Mouse (Mus musculus) MEL (cell line): ENCODE results near the gene Map3k20. TPM values are rescaled to one million over a fixed set of nuclear protein-coding genes. Genes with fewer than 3 reads are reported as not detected.

Experiments used
- DNase-seq: peaks from one replicate; pipeline ENCODE4 v3.0.0; 2011; ENCODE audit warnings: low read depth, low spot score
- H3K27ac ChIP-seq: 2 replicates; pipeline ENCODE4 v1.5.1; 2012; ENCODE audit warnings: low read depth, mild to moderate bottlenecking, control low read depth, low read length, moderate library complexity; ENCODE audit not compliant: control insufficient read depth
- H3K27me3 ChIP-seq, 2 experiments: fragments of 150-350 bp in 1 of 2; sonication (generic) in 1 of 2; 2 replicates each; pipeline ENCODE4 v1.6.1; 2012; ENCODE audit warnings: low read length in 2 of 2, mild to moderate bottlenecking in 2 of 2, improper control_type of control experiment in 1 of 2, moderate library complexity in 1 of 2; ENCODE audit not compliant: insufficient read depth in 2 of 2, control insufficient read depth in 1 of 2
- H3K36me3 ChIP-seq, 2 experiments: 2 replicates each; pipeline ENCODE4 v1.6.1; 2012 to 2014; ENCODE audit warnings: low read length in 2 of 2, improper control_type of control experiment in 1 of 2, inconsistent platforms in 1 of 2, mild to moderate bottlenecking in 1 of 2; ENCODE audit not compliant: insufficient read depth in 2 of 2, control insufficient read depth in 1 of 2
- H3K4me1 ChIP-seq, 2 experiments: fragments of 150-350 bp in 1 of 2; sonication (generic) in 1 of 2; 2 replicates each; pipeline ENCODE4 v1.6.1; 2012; ENCODE audit warnings: low read length in 2 of 2, improper control_type of control experiment in 1 of 2, mild to moderate bottlenecking in 1 of 2; ENCODE audit not compliant: insufficient read depth in 2 of 2, control insufficient read depth in 1 of 2
- H3K4me3 ChIP-seq, 2 experiments: fragments of 150-350 bp in 1 of 2; sonication (generic) in 1 of 2; 2 replicates each; pipeline ENCODE4 v1.5.1; 2012; ENCODE audit warnings: low read depth in 2 of 2, low read length in 2 of 2, mild to moderate bottlenecking in 2 of 2, moderate library complexity in 2 of 2, control low read depth in 1 of 2, improper control_type of control experiment in 1 of 2; ENCODE audit not compliant: control insufficient read depth in 1 of 2, insufficient read depth in 1 of 2
- H3K79me2 ChIP-seq: 2 replicates; pipeline ENCODE4 v1.6.1; 2012; ENCODE audit warnings: mild to moderate bottlenecking, low read length, moderate library complexity; ENCODE audit not compliant: control insufficient read depth, poor library complexity, insufficient read depth
- H3K9ac ChIP-seq: 2 replicates; pipeline ENCODE4 v1.6.1; 2012; ENCODE audit warnings: low read depth, mild to moderate bottlenecking, control low read depth, low read length, moderate library complexity; ENCODE audit not compliant: control insufficient read depth, poor library complexity, severe bottlenecking
- H3K9me3 ChIP-seq: fragments of 150-350 bp; sonication (generic); replicated peaks from 2 replicates; pipeline ENCODE4 v1.6.1; 2012; ENCODE audit warnings: mild to moderate bottlenecking, low read length, improper control_type of control experiment, moderate library complexity; ENCODE audit not compliant: insufficient read depth
- BHLHE40 ChIP-seq: IDR thresholded peaks from 2 replicates; pipeline ENCODE4 v1.6.1; 2012; ENCODE audit warnings: low read depth, mild to moderate bottlenecking, inconsistent platforms, low read length, improper control_type of control experiment, borderline replicate concordance
- CHD1 ChIP-seq: IDR thresholded peaks from 2 replicates; pipeline ENCODE4 v1.6.1; 2012; ENCODE audit warnings: low read depth, mild to moderate bottlenecking, inconsistent platforms, low read length, improper control_type of control experiment
- ELF1 ChIP-seq: IDR thresholded peaks from 2 replicates; pipeline ENCODE4 v1.6.1; 2014; ENCODE audit warnings: low read depth, mild to moderate bottlenecking, inconsistent platforms, low read length, improper control_type of control experiment, moderate library complexity
- EP300 ChIP-seq, 2 experiments: IDR thresholded peaks; 2 replicates each; pipeline ENCODE4 v1.6.1; 2011; ENCODE audit warnings: improper control_type of control experiment in 2 of 2, low read length in 2 of 2, low read depth in 1 of 2, mild to moderate bottlenecking in 1 of 2
- GABPA ChIP-seq: IDR thresholded peaks from 2 replicates; pipeline ENCODE4 v1.6.1; 2012; ENCODE audit warnings: low read depth, mild to moderate bottlenecking, inconsistent platforms, low read length, improper control_type of control experiment, moderate library complexity
- HCFC1 ChIP-seq: IDR thresholded peaks from 2 replicates; pipeline ENCODE4 v1.6.1; 2012; ENCODE audit warnings: low read depth, mild to moderate bottlenecking, inconsistent platforms, low read length, improper control_type of control experiment, moderate library complexity
- MAX ChIP-seq: IDR thresholded peaks from 2 replicates; pipeline ENCODE4 v1.6.1; 2011; ENCODE audit warnings: low read length, improper control_type of control experiment
- POLR2AphosphoS5 ChIP-seq: IDR thresholded peaks from 2 replicates; pipeline ENCODE4 v1.6.1; 2012; ENCODE audit warnings: low read depth, borderline replicate concordance, mild to moderate bottlenecking, inconsistent platforms, low read length, moderate library complexity, mixed read lengths
- RAD21 ChIP-seq: IDR thresholded peaks from 2 replicates; pipeline ENCODE4 v1.6.1; 2011; ENCODE audit warnings: mild to moderate bottlenecking, low read depth, low read length, improper control_type of control experiment
- RCOR1 ChIP-seq: IDR thresholded peaks from 2 replicates; pipeline ENCODE4 v1.6.1; 2012; ENCODE audit warnings: low read depth, mild to moderate bottlenecking, inconsistent platforms, low read length, improper control_type of control experiment
- SIN3A ChIP-seq: IDR thresholded peaks from 2 replicates; pipeline ENCODE4 v1.6.1; 2012; ENCODE audit warnings: low read length, improper control_type of control experiment, inconsistent platforms
- SMC3 ChIP-seq: IDR thresholded peaks from 2 replicates; pipeline ENCODE4 v1.6.1; 2011; ENCODE audit warnings: low read depth, low read length, improper control_type of control experiment
- TBP ChIP-seq: IDR thresholded peaks from 2 replicates; pipeline ENCODE4 v1.8.0; 2011; ENCODE audit warnings: low read depth, low read length, improper control_type of control experiment
- USF1 ChIP-seq: IDR thresholded peaks from 2 replicates; pipeline ENCODE4 v1.6.1; 2014; ENCODE audit warnings: low read depth, mild to moderate bottlenecking, inconsistent platforms, low read length, improper control_type of control experiment, moderate library complexity
- USF2 ChIP-seq, 2 experiments: IDR thresholded peaks; 2 replicates each; pipeline ENCODE4 v1.6.1; 2011 to 2012; ENCODE audit warnings: improper control_type of control experiment in 2 of 2, low read length in 2 of 2, borderline replicate concordance in 1 of 2, inconsistent platforms in 1 of 2, low read depth in 1 of 2, mild to moderate bottlenecking in 1 of 2; ENCODE audit not compliant: insufficient read depth in 1 of 2
- ZMIZ1 ChIP-seq: IDR thresholded peaks from 2 replicates; pipeline ENCODE4 v1.6.1; 2012; ENCODE audit warnings: low read depth, mild to moderate bottlenecking, inconsistent platforms, low read length, improper control_type of control experiment, moderate library complexity
- ZNF384 ChIP-seq: IDR thresholded peaks from 2 replicates; pipeline ENCODE4 v1.6.1; 2012; ENCODE audit warnings: low read depth, mild to moderate bottlenecking, inconsistent platforms, low read length, improper control_type of control experiment
- polyA plus RNA-seq, 2 experiments: library from polyadenylated mRNA; stranded (reverse) in 1 of 2; unstranded in 1 of 2; fragments of >175 nt in 1 of 2; fragments of >200 nt in 1 of 2; gene quantifications; 2 replicates each; pipeline versions ENCODE4 v1.2.1 to v1.2.4; 2012; ENCODE audit warnings: low replicate concordance in 2 of 2, low read depth in 1 of 2; ENCODE audit not compliant: insufficient read length in 2 of 2, insufficient read depth in 1 of 2, missing spikeins in 1 of 2
- total RNA-seq: library from RNA; depleted of rRNA; stranded (reverse); fragments of 300-350 nt; gene quantifications from 2 replicates; pipeline ENCODE4 v1.2.3, GENCODE M21; 2012

The Map3k20 gene
- total and polyA plus RNA-seq, 3 experiments, result 7.4 to 9.6 TPM; not detected in 1

- no peak for TF ChIP-seq TBP
- TF ChIP-seq, all 39 proteins: peak for 0
- H3K4me1 ChIP-seq, result no peaks in the 10 kb centered on the region
- H3K79me2 ChIP-seq, result no peaks in the 10 kb centered on the region
- no peaks in the 10 kb centered on the region for H3K27me3 ChIP-seq
- H3K9ac ChIP-seq, result no peak overlapping the region
- H3K36me3 ChIP-seq, result no peaks in the 10 kb centered on the region
- no peaks in the 10 kb centered on the region for H3K9me3 ChIP-seq
- no peak for DNase-seq
- H3K4me3 ChIP-seq, result no peak overlapping the region
- H3K27ac ChIP-seq, result no peak overlapping the region
Observed at GRCm38 (mm10) chr2:72301194-72301916, 15.9 kb downstream of the Map3k20 start.

- Histone ChIP-seq H3K36me3 (peaks cover 0 to 2% of the 10 kb centered on the region in 2 experiments; a peak in 1 of 4 replicates), H3K79me2 (no peaks in the 10 kb centered on the region), H3K27me3 (no peaks in the 10 kb centered on the region), H3K4me1 (no peaks in the 10 kb centered on the region), H3K9me3 (no peaks in the 10 kb centered on the region), H3K9ac (no peak overlapping the region), H3K27ac (no peak overlapping the region), H3K4me3 (no peak overlapping the region)
- DNase-seq, result no peak
- TF ChIP-seq ZMIZ1 (no peak), GABPA (no peak), BHLHE40 (no peak), EP300 (IDR thresholded peaks at IDR 0.05; ENCODE audit: low read depth in 1 of 2, low read length in 2 of 2) (no peak), ELF1 (no peak), RCOR1 (no peak), HCFC1 (no peak), USF1 (no peak), CHD1 (no peak), MAX (no peak)
Observed at GRCm38 (mm10) chr2:72305738-72306137, 20.3 kb downstream of the Map3k20 start.

GRCm38 (mm10) chr2:72308351-72308750 lies 22.9 kb downstream of the Map3k20 start:
- Histone ChIP-seq H3K4me3 (no peak overlapping the region), H3K36me3 (peaks cover 0 to 2% of the 10 kb centered on the region in 2 experiments; a peak in 1 of 4 replicates), H3K4me1 (no peaks in the 10 kb centered on the region), H3K27me3 (no peaks in the 10 kb centered on the region), H3K9ac (no peak overlapping the region), H3K27ac (no peak overlapping the region), H3K79me2 (no peaks in the 10 kb centered on the region), H3K9me3 (no peaks in the 10 kb centered on the region)
- DNase-seq, result no peak
- TF ChIP-seq POLR2AphosphoS5, result no peak
- no peak for TF ChIP-seq ZNF384
- no peak for TF ChIP-seq SMC3
- no peak for TF ChIP-seq ZMIZ1
- TF ChIP-seq USF2 (IDR thresholded peaks at IDR 0.05; ENCODE audit: borderline replicate concordance in 1 of 2, insufficient read depth in 1 of 2, low read depth in 1 of 2, low read length in 2 of 2), result no peak
- TF ChIP-seq SIN3A, result no peak
- no peak for TF ChIP-seq RAD21
